Mouse (Mus musculus) central nervous system, embryonic 18 days (tissue): ENCODE results near the gene Slc44a5. TPM values are rescaled to one million over a fixed set of nuclear protein-coding genes. Genes with fewer than 3 reads are reported as not detected.

Experiments used
- polyA plus RNA-seq: library from polyadenylated mRNA; depleted of rRNA; stranded (reverse); fragments of >200 nt; gene quantifications from 2 replicates; pipeline ENCODE4 v1.2.3, GENCODE M21; 2012; rRNA removed

Slc44a5 gene
- 18.3 and 18.4 TPM in 2 replicates for polyA plus RNA-seq

DNA sequence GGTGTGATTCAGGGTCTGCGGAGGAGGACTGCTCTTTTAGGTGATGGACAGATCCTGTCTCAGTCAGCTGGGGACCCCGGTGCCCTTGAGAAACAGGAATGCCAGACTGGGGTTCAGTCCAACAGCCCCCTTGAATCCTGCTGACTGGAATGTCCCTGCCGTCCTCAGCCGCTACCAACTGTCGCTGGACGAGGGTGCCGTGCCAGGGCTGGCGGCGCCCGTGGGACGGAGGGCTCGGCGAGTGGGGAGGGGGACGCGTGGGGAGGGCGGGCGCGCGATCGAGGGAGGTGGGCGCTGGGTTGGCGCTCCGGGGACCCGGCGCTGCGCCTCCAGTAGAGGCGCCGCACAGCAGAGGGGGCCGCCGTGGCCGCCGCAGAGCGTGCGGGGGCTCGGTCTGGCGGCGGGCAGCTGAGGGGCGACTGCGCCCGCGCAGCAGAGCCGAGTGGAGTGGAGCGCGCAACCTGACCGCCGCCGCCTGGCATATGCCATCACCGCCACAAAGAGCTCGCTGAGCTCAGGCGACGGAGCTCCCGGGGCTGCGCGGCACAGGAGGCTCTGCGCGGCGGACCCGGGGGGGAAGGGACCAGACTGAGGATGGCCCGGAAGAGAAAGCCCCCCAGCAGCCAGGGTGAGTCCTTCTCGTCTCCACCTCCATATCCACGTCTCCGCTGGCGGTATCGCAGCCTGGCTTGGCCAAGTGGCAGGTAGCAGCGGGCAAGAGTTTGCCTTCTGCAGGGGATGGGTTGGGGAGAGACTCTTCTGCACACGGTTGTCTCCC, at the start of gene Slc44a5:
Slc44a5 (plus strand) TSS at position 266 of the 778 bp plus-strand sequence.

DNA sequence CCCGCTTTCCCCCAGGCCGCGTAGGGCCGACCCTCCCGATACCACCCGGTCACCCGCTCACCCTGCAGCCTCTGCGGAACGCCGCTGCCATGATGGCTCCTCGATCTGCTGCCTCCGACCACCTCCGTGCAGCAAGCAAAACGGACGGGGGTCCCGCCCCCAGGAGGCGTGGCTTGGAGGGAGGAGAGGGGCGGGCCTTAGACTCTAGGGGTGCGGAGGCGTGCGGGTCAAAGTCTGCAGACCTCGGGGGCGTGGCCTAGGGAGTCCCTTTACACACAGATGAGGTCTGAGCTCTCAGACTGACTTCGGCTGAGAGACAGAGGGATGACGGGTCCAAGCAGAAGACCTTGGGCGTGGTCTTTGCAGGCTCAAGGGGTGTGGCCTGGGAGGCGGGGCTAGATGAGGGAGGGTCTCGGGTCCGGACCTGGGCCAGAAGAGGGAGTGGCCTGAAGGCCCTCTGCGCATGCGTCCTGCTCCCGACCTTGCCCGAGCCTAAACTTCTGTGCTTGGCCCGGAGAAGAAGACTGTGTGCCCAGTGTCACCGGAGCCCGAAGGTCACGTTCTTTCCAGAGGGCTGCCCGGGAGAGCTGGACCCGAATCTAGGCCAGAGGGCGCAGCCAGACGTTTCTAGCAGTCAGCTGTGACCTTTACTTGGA, 28.8 kb upstream of the Slc44a5 start, which contains the start of gene Acadm:
Acadm (minus strand) TSS at position 298 of the 656 bp plus-strand sequence.

Other genes starting within 250 kb of the Slc44a5 start
- 10.6 and 11.4 TPM in 2 replicates for gene St6galnac3, start 248.3 kb upstream of the Slc44a5 start, polyA plus RNA-seq
- gene Asb17, start 129.2 kb upstream of the Slc44a5 start, polyA plus RNA-seq = 0.01 TPM in 1 of 2 replicates, not detected in the other
- 0.16 and 0.17 TPM in 2 replicates for gene Msh4, start 67.3 kb upstream of the Slc44a5 start, polyA plus RNA-seq
- 80.1 and 88.8 TPM in 2 replicates for gene Rabggtb, start 60.4 kb upstream of the Slc44a5 start, polyA plus RNA-seq
- 53.4 and 67.5 TPM in 2 replicates for gene Acadm, start 28.8 kb upstream of the Slc44a5 start, polyA plus RNA-seq